Mouse (Mus musculus) cerebral cortex, adult 2 months (tissue): ENCODE data around the gene Ell2.

Source experiments
- WGBS: fragments of 180-500 bp; shearing (Covaris S2); methylation state at CpG from one replicate; pipeline ENCODE4 v1.1.7; 2018; 5-methylcytosine and 5-hydroxymethylcytosine counted together

The Ell2 gene

GRCm38 (mm10) chr13:75737991-75738390 lies 31.4 kb downstream of the Ell2 start:
- 75% methylated on average over 7 of the region's 7 CpGs for WGBS

- 28% methylated on average over 6 of the region's 6 CpGs for WGBS
Observed at GRCm38 (mm10) chr13:75738536-75738935, 32.0 kb downstream of the Ell2 start.

GRCm38 (mm10) chr13:75738957-75739356 lies 32.4 kb downstream of the Ell2 start:
- WGBS = 64% methylated on average over 3 of the region's 3 CpGs

GRCm38 (mm10) chr13:75740018-75740417 lies 33.5 kb downstream of the Ell2 start:
- WGBS = 24% methylated on average over 3 of the region's 3 CpGs

GRCm38 (mm10) chr13:75741119-75741518 lies 34.6 kb downstream of the Ell2 start:
- WGBS = 71% methylated on average over 3 of the region's 3 CpGs

- WGBS = 85% methylated on average over 12 of the region's 12 CpGs
Observed at GRCm38 (mm10) chr13:75741736-75742729, 35.5 kb downstream of the Ell2 start.

GRCm38 (mm10) chr13:75742970-75743369 lies 36.4 kb downstream of the Ell2 start:
- WGBS = 96% methylated on average over 3 of the region's 3 CpGs

- 93% methylated on average over 4 of the region's 4 CpGs for WGBS
Observed at GRCm38 (mm10) chr13:75744065-75744464, 37.5 kb downstream of the Ell2 start.

- WGBS = 80% methylated on average over 3 of the region's 3 CpGs
Observed at GRCm38 (mm10) chr13:75747265-75747664, 40.7 kb downstream of the Ell2 start.

- 55% methylated on average over 7 of the region's 7 CpGs for whole genome bisulfite sequencing
Observed at GRCm38 (mm10) chr13:75748685-75749084, 42.1 kb downstream of the Ell2 start.

- 73% methylated on average over 2 of the region's 2 CpGs for WGBS
Observed at GRCm38 (mm10) chr13:75750785-75751184, 44.2 kb downstream of the Ell2 start.

- WGBS = 87% methylated on average over 5 of the region's 5 CpGs
Observed at GRCm38 (mm10) chr13:75752216-75752938, 45.8 kb downstream of the Ell2 start.

- 55% methylated on average over 5 of the region's 5 CpGs for WGBS
Observed at GRCm38 (mm10) chr13:75754398-75754797, 47.8 kb downstream of the Ell2 start.

- 92% methylated on average over 4 of the region's 4 CpGs for WGBS
Observed at GRCm38 (mm10) chr13:75760859-75761548, 54.4 kb downstream of the Ell2 start.

- WGBS = 88% methylated on average over 4 of the region's 4 CpGs
Observed at GRCm38 (mm10) chr13:75762759-75763158, 56.2 kb downstream of the Ell2 start.

GRCm38 (mm10) chr13:75763280-75763679 lies 56.7 kb downstream of the Ell2 start:
- WGBS = 49% methylated on average over 3 of the region's 3 CpGs

- WGBS = 81% methylated on average over 1 of the region's 1 CpGs
Observed at GRCm38 (mm10) chr13:75765742-75766141, 59.2 kb downstream of the Ell2 start.

- 30% methylated on average over 5 of the region's 5 CpGs for WGBS
Observed at GRCm38 (mm10) chr13:75766238-75766637, 59.7 kb downstream of the Ell2 start.

GRCm38 (mm10) chr13:75766967-75767366 lies 60.4 kb downstream of the Ell2 start:
- 62% methylated on average over 2 of the region's 2 CpGs for WGBS

GRCm38 (mm10) chr13:75770744-75771143 lies 64.2 kb downstream of the Ell2 start:
- WGBS = 93% methylated on average over 2 of the region's 2 CpGs

- WGBS = 82% methylated on average over 4 of the region's 4 CpGs
Observed at GRCm38 (mm10) chr13:75771404-75771803, 64.8 kb downstream of the Ell2 start.
